Mouse (Mus musculus) urinary bladder, postnatal 4 days (tissue): ENCODE measurements at regions not wholly inside any gene's neighbourhood (a gene's known extent, or its start where the extent isn't known, plus 50 kb on each side); places are given as distances from the start of the nearest gene placed in this dataset.

Source experiments
- DNase-seq, 2 experiments: peaks; one replicate each; pipeline ENCODE4 v3.0.0; 2021 to 2022; ENCODE audit warnings: low spot score in 2 of 2

- no peak for DNase-seq
Measured at GRCm38 (mm10) chr16:29147766-29148165, 61.7 kb upstream of the Hrasls start.

DNA sequence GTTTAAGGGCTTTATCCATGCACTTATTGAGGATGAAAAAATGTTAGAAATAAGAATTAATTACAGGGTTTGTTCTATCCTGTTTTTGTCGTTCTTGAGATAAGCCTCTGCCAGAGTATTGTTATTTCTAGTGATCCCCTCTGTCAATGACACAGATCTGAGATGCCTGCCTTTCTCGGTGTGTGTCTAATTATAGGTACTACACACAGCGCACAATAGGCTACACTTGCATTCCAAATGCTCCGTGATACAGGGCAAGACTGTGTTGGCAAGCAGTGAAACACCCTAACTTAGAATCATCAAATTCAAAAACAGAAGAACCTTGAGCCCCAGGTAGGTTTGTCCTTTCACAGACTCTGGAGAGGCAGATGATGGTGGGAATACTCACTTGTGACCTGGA is 90.3 kb upstream of the Hrasls start:
- no peak for DNase-seq

DNA sequence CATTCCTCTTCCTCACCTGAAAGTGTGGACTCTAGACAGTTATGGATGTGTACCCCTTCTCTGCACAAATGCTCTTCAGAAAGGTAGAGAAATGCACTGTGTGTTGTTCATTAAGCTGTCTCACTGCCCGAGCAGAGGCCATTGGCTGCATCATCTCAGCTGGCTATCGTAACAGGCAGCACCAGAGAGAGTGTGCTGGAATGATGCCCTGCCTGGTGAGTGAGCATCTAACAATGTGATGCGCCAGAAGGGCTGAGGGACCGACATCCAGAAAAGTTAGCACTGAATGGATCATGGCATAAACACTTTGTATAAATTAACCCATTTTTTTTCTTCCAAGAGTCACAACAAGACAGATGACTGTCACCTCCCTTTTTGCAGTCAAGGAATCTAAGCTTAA is 112.7 kb upstream of the Hrasls start:
- DNase-seq = no peak

DNA sequence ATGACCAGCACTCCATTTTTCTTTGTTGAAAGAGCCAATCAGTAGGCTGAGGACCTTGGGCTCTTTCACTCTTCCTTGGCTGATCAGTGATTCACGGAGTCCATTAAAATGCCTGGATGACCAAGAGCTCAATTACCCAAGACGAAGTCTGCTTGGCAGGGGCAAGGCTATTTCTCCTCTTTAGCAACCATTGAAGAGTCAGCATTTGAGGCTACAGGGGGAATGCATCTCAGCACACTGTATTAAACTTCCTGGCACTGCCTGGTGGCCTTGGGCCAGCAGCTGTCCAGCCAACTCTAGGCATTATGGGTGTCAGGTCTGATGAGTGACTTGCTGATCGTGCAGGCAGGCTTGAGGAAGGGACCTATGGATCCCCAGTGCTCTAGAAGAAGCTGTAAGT is 136.5 kb upstream of the Mb21d2 start:
- DNase-seq = no peak

- no peak for DNase-seq
Measured at GRCm38 (mm10) chr16:29065097-29065785, 135.8 kb upstream of the Mb21d2 start.

DNA sequence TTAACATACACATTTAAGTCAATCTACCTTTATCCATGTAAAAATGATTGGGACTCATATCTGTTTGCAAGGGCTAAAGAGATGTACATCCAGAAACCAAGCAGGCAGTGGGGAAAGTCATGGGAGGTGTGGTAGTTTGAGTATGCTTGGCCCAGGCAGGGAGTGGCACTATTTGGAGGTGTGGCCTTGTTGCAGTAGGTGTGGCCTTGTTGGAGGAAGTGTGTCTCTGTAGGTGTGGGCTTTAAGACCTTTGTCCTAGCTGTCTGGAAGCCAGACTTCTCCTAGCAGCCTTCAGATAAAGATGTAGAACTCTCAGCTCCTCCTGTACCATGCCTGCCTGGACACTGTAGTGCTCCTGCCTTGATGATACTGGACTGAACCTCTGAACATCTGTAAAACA is 133.9 kb upstream of the Mb21d2 start:
- DNase-seq = no peak

GRCm38 (mm10) chr16:29057076-29057475 is 127.6 kb upstream of the Mb21d2 start:
- DNase-seq = no peak

DNA sequence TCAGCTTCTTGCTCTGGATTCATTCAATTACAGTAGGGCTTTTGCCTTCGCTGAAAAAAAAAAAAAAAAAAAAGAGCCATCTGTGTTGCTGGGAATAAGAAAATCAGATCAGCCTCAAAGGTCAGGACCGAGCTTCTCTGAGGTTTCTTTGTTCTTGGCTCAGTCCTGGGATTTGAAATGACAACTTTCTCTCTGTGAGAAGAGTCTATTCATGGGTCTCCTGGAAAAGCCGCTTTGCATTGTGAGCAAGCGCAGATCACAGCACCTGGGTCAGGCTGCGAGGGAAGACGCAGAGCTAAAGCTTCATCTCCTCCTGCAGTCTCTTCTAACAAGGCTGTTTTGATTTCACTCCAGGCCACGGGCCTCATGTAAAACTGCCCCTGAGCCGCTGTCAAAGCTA is 125.0 kb upstream of the Mb21d2 start:
- DNase-seq = no peak

DNA sequence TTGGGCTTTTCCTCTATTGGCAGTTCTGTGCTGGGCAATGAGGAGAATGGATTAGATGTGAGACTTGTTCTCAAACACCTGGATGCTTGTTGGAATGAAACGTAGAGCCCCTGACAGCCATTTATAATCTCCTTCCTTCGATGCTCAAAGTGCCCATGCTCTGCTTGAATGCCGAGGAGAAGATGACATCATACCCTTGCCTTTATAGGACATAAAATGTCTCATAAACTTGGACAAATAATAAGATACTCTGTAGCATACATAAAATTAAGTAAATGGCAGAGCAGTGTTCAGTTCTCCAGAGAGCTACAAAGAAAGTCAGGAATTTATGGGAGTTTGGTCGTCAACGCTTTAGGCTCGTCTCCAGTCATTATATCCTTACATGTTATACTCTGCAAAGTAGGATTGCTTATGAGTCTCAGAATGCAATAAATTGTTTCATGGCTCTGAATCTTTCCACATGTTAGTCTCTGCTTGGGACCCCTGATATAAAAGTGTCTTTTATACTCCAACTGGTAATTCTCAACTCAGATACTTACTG is 117.0 kb upstream of the Mb21d2 start:
- DNase-seq = no peak

DNA sequence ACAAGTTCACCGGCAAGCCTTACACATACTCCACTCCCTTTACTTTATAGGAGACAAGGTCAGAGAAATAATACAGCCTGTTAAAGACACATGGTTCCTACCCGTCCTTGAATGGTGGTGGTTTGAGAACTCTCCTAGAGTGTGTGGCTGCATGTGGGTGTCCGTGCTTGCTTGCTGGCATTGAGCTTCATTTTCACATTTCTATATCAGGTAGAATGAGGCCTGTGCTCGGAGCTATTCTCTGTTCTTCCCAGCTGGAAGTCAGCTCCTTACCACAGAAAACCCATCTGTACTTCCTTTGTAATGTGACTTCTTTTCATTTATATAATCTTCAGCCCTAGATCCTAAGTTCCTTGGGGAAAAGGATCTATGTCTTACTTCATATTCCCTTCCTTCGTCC is 106.0 kb upstream of the Mb21d2 start:
- no peak for DNase-seq

DNA sequence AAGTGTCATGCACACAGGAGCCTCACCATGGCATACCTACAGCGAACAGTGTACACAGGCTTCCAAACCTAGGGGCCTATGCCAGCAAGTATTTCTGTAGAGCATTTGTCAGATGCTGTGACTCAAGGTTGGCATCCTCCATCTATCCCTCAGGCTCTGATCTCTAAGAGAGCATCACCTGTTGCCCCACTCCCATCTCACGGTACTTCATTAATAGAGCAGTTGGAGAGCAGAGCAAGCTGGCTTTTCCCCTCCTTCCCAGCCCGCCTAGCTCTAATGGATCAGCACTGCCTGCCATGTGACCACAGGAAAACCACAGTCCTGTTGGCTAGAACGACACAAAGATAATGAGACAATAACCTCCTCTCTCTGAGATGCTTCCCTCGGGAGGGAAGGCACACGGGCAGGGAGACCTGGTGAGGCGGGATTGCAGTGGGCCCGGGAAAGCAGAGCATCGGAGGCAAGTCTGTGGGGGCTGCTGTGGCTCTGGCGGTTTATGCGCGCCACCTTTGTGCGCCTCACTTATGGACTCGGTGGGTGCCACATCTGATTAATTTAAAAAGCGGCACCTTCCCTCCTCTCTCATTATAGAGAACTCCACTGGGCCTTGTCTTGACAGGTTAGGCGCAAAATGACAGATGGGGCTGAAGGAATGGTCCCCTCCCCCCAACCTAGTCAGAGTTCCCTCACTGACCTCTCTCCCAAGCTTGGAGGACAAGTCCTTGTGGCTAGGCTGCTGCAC is 104.8 kb upstream of the Mb21d2 start:
- no peak for DNase-seq

- no peak for DNase-seq
Measured at GRCm38 (mm10) chr16:29033357-29033756, 103.9 kb upstream of the Mb21d2 start.

- DNase-seq = no peak
Measured at GRCm38 (mm10) chr16:29027856-29028255, 98.4 kb upstream of the Mb21d2 start.

DNA sequence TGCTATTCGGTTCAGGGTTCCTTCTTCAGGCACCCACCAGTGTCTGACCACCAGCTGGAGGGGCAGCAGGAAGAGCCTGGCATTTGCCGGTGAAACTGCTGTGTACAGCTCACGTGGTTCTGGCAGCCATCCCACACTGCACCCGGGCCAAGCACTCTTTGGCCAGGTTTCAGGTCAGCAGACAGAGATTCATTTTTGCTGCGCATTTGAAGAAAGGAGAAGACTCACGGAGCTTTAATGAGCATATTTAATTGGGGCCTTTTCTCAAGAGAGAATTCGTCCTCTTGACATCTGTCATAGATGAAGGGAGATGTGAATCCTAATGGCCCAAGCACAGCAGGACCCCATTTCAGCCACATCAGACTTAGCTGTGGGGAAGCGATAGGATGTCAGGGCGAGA is 71.8 kb upstream of the Mb21d2 start:
- peak in 1 of 2 experiments; percentile 22 for DNase-seq

- no peak for DNase-seq
Measured at GRCm38 (mm10) chr16:28999641-29000040, 70.2 kb upstream of the Mb21d2 start.

- DNase-seq = no peak
Measured at GRCm38 (mm10) chr16:28996629-28997028, 67.2 kb upstream of the Mb21d2 start.

DNA sequence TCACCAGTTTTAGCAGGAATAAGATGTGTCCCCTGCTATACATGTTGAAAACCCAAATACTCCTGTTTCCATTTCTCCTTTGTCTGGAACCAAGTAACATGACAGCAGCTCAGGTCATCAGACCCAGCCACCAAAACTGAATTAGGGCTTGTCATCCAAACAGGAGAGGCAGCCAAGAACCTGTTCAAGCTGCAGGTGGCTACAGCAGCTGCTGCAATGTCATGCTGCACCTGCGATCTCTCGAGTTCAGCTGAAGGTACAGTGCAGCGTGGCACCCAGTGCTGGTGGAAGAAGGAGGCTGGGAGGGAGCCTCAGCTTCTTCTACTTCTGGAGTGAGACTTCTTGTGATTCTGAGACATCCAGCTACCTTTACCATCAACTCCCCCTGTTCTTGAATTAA is 61.2 kb upstream of the Mb21d2 start:
- DNase-seq = no peak

GRCm38 (mm10) chr16:28984931-28985330 is 55.5 kb upstream of the Mb21d2 start:
- no peak for DNase-seq

- DNase-seq = no peak
Measured at GRCm38 (mm10) chr16:28982901-28983300, 53.4 kb upstream of the Mb21d2 start.
